ENCODE assay signal across 10 mouse cellular contexts in the genomic region with DNA sequence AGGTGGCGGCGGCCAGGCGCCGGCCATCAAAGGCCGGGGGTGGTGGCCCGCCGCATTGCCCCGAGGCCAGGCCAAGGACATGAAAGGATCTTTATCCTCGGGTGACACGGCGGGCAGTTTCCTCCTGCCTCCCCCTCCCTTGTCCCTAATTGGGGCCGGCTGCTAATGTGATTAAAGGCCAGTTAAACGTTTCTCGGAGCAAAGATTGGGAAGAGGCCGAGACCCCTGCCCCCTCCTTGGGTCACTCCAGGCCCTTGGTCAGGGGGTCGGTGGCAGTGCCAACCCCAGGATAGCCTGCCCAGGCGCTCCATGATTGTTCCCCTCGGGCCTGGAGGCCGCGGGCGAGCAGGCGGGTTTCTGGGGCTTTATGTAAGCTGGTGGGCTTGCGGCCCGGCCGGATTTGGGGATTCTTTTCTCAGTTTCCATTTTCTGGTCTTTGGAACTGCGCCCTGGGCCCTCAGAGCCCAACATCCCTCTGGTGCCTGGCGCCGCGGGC.
A peak's percentile ranks its signal among the peaks of the same experiment; 100 is the strongest.
DNase-seq lines count a peak whose midpoint lies in the region; ATAC-seq lines count a peak whose summit lies in the region.
"Had no signal": no experiment of that assay in that cellular context is flagged by ENCODE, and none has a peak within 500 bp of the region (broad histone marks: within the 10 kb centered on the region; RNA-seq: fewer than 3 reads in every experiment).

No protein-coding gene starts in this region.

- no peak overlapping the region for H3K27ac ChIP-seq in heart, embryonic 10.5 days
- H3K27ac ChIP-seq in forebrain, embryonic 16.5 days (ENCODE audit: low read length), result peak overlapping the region; percentile 69
- H3K27ac ChIP-seq in midbrain, embryonic 11.5 days (ENCODE audit: low read depth, low read length), result peak overlapping the region; percentile 93

- WGBS in heart, embryonic 10.5 days, result 1% methylated on average over 29 of the region's 29 CpGs
- under 1% methylated on average over 27 of the region's 29 CpGs for WGBS in forebrain, embryonic 16.5 days
- WGBS in midbrain, embryonic 11.5 days, result 1% methylated on average over 29 of the region's 29 CpGs

- no peaks in the 10 kb centered on the region for H3K36me3 ChIP-seq in heart, embryonic 10.5 days
- H3K36me3 ChIP-seq in forebrain, embryonic 16.5 days (ENCODE audit: control insufficient read depth, insufficient read depth), result no peaks in the 10 kb centered on the region
- H3K36me3 ChIP-seq in midbrain, embryonic 11.5 days (ENCODE audit: control insufficient read depth, insufficient read depth, low read length), result no peaks in the 10 kb centered on the region

- H3K27me3 ChIP-seq in heart, embryonic 10.5 days (ENCODE audit: insufficient read depth, poor library complexity, severe bottlenecking), result peaks cover 97% of the 10 kb centered on the region
- peaks cover 45% of the 10 kb centered on the region for H3K27me3 ChIP-seq in forebrain, embryonic 16.5 days (replicated peaks; ENCODE audit: control insufficient read depth, insufficient read depth, low read length)
- H3K27me3 ChIP-seq in midbrain, embryonic 11.5 days (ENCODE audit: control insufficient read depth, insufficient read depth, low read length), result peaks cover 22% of the 10 kb centered on the region

- peak overlapping the region; percentile 50 for H3K4me3 ChIP-seq in heart, embryonic 10.5 days
- peak overlapping the region; percentile 29 for H3K4me3 ChIP-seq in forebrain, embryonic 16.5 days (replicated peaks; ENCODE audit: low read length)
- peak overlapping the region; percentile 48 for H3K4me3 ChIP-seq in midbrain, embryonic 11.5 days (ENCODE audit: low read depth, low read length)

- DNase-seq in heart, embryonic 10.5 days (ENCODE audit: low spot score), result no peak
- DNase-seq in heart, postnatal 4 days, result no peak
- peak; percentile 26 for DNase-seq in R1 (ENCODE audit: low read depth, low spot score)
- DNase-seq in midbrain, embryonic 11.5 days (ENCODE audit: low spot score, missing footprints), result peak; percentile 97
- DNase-seq in c-Kit-positive CD71-positive TER-119-positive erythroid progenitor cells, embryonic 14.5 days (ENCODE audit: low spot score), result no peak
- DNase-seq in frontal cortex, postnatal 36 days (ENCODE audit: low spot score in 2 of 2), result no peak
- DNase-seq: lung, postnatal 4 days; right cerebral cortex, postnatal 14 days had no signal

- no peak for ATAC-seq in forebrain, embryonic 16.5 days
- ATAC-seq in midbrain, embryonic 11.5 days (ENCODE audit: low FRiP score), result no peak
- no peak for ATAC-seq in erythroid progenitor cell, adult 5-6 weeks (replicated peaks; ENCODE audit: low FRiP score, poor library complexity, severe bottlenecking)

- peaks cover 26% of the 10 kb centered on the region for H3K4me1 ChIP-seq in heart, embryonic 10.5 days
- H3K4me1 ChIP-seq in forebrain, embryonic 16.5 days (replicated peaks; ENCODE audit: control insufficient read depth, insufficient read depth, low read length), result peaks cover 38% of the 10 kb centered on the region
- peaks cover 59% of the 10 kb centered on the region for H3K4me1 ChIP-seq in midbrain, embryonic 11.5 days (ENCODE audit: control insufficient read depth, insufficient read depth, low read length)

- H3K4me2 ChIP-seq in forebrain, embryonic 16.5 days (ENCODE audit: low read length), result peak overlapping the region; percentile 47
- H3K4me2 ChIP-seq in midbrain, embryonic 11.5 days, result peak overlapping the region; percentile 65

- no peaks in the 10 kb centered on the region for H3K9me3 ChIP-seq in heart, embryonic 10.5 days
- no peaks in the 10 kb centered on the region for H3K9me3 ChIP-seq in forebrain, embryonic 16.5 days (ENCODE audit: control insufficient read depth, low read length)
- no peaks in the 10 kb centered on the region for H3K9me3 ChIP-seq in midbrain, embryonic 11.5 days (ENCODE audit: control insufficient read depth, low read length)

- peak overlapping the region; percentile 38 for H3K9ac ChIP-seq in forebrain, embryonic 16.5 days (replicated peaks; ENCODE audit: low read depth, low read length)
- H3K9ac ChIP-seq in midbrain, embryonic 11.5 days (ENCODE audit: low read length), result peak overlapping the region; percentile 74

Comparison
In these comparisons a context has a peak if more than half of its experiments do, and no peak if none do; other contexts are left out.
1. DNase-seq: peak in R1 (single experiment) and midbrain, embryonic 11.5 days (single experiment); none in heart, embryonic 10.5 days (single experiment), heart, postnatal 4 days (single experiment), c-Kit-positive CD71-positive TER-119-positive erythroid progenitor cells, embryonic 14.5 days (single experiment) and frontal cortex, postnatal 36 days (0 of 2).
2. Peak in every context shown above with its lines, with median percentiles within 50 percentile points of each other: H3K4me3 ChIP-seq.